Mouse (Mus musculus): ENCODE data around the gene Kit.

DNA sequence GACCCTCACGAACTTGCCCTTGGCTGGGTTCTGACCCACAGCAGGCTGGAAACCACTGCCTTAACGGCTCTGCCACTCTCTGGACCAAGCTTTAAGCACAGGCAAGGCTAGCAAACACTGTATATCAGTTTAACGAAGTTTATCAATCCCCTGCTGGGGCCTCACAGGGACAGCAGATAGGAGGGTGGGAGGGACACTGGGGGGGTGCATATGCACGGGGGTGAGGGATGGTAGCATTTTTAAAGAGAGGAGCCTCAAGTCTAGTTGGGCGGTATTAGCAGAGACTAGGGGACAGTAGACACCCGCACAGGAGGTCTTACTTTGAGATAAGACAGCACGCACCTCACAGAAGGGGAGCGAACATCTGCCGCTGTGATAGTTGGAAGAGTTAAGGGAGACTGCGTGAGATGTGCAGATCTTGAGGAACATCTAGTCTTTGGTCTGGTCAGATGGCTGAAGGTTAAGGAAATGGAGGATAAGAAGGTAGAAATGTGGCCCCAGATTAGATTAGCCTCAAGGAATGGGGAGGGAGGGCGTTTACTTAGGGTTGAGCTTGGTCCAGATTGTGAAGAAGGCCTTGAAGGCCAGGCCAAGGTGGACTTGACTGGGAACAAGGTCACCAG, 5.0 kb downstream of the Kit start:
- TF ChIP-seq CTCF (IDR thresholded peaks at IDR 0.05), result no peak
- TF ChIP-seq POLR2A (IDR thresholded peaks at IDR 0.05; ENCODE audit: insufficient read depth, low read depth, low read length), result no peak
- no peak for TF ChIP-seq EP300 (IDR thresholded peaks at IDR 0.05; ENCODE audit: insufficient read depth, low read depth, low read length)
